Mouse (Mus musculus) telencephalon, adult 2 months (tissue): Measurements from ENCODE around the gene Arl15.

Source experiments
- DNase-seq: peaks from one replicate; pipeline ENCODE4 v3.0.0-alpha.2; 2011; ENCODE audit warnings: low read depth, low spot score

Gene Arl15

GRCm38 (mm10) chr13:114143247-114143646 is 348.9 kb downstream of the Arl15 start:
- no peak for DNase-seq

GRCm38 (mm10) chr13:114144052-114145046 is 350.0 kb downstream of the Arl15 start:
- DNase-seq: no peak

GRCm38 (mm10) chr13:114145249-114145648 is 350.9 kb downstream of the Arl15 start:
- DNase-seq: no peak

GRCm38 (mm10) chr13:114150856-114151697 is 356.8 kb downstream of the Arl15 start:
- no peak for DNase-seq

- DNase-seq: no peak
These were observed 357.4 kb downstream of the Arl15 start for GRCm38 (mm10) chr13:114151698-114152069.

- DNase-seq: no peak
These were observed 362.4 kb downstream of the Arl15 start for GRCm38 (mm10) chr13:114156689-114157088.

GRCm38 (mm10) chr13:114158111-114158730 is 363.9 kb downstream of the Arl15 start:
- DNase-seq: no peak

- no peak for DNase-seq
These were observed 365.5 kb downstream of the Arl15 start for GRCm38 (mm10) chr13:114159634-114160391.

GRCm38 (mm10) chr13:114162753-114163152 is 368.4 kb downstream of the Arl15 start:
- no peak for DNase-seq

GRCm38 (mm10) chr13:114165616-114166015 is 371.3 kb downstream of the Arl15 start:
- DNase-seq: no peak

- no peak for DNase-seq
These were observed 372.3 kb downstream of the Arl15 start for GRCm38 (mm10) chr13:114166439-114167183.

- DNase-seq: no peak
These were observed 375.8 kb downstream of the Arl15 start for GRCm38 (mm10) chr13:114170061-114170460.

GRCm38 (mm10) chr13:114171465-114171864 is 377.2 kb downstream of the Arl15 start:
- DNase-seq: no peak

GRCm38 (mm10) chr13:114188107-114188506 is 393.8 kb downstream of the Arl15 start:
- DNase-seq: no peak

- DNase-seq: no peak
These were observed 394.5 kb downstream of the Arl15 start for GRCm38 (mm10) chr13:114188801-114189200.

GRCm38 (mm10) chr13:114189441-114189840 is 395.1 kb downstream of the Arl15 start:
- no peak for DNase-seq

- no peak for DNase-seq
These were observed 396.6 kb downstream of the Arl15 start for GRCm38 (mm10) chr13:114190898-114191297.

GRCm38 (mm10) chr13:114198252-114198799 is 404.0 kb downstream of the Arl15 start:
- peak; percentile 22 for DNase-seq

GRCm38 (mm10) chr13:114199746-114200145 is 405.4 kb downstream of the Arl15 start:
- peak; percentile 80 for DNase-seq

- DNase-seq: no peak
These were observed 406.2 kb downstream of the Arl15 start for GRCm38 (mm10) chr13:114200545-114200944.
